Mouse (Mus musculus) MEL (cell line): ENCODE measurements at regions not wholly inside any gene's neighbourhood (a gene's known extent, or its start where the extent isn't known, plus 50 kb on each side); places are given as distances from the start of the nearest gene placed in this dataset.

Experiments
- DNase-seq: peaks from one replicate; pipeline ENCODE4 v3.0.0; 2011; ENCODE audit warnings: low read depth, low spot score
- H3K27ac ChIP-seq: 2 replicates; pipeline ENCODE4 v1.5.1; 2012; ENCODE audit warnings: low read depth, mild to moderate bottlenecking, control low read depth, low read length, moderate library complexity; ENCODE audit not compliant: control insufficient read depth
- H3K27me3 ChIP-seq, 2 experiments: fragments of 150-350 bp in 1 of 2; sonication (generic) in 1 of 2; 2 replicates each; pipeline ENCODE4 v1.6.1; 2012; ENCODE audit warnings: low read length in 2 of 2, mild to moderate bottlenecking in 2 of 2, improper control_type of control experiment in 1 of 2, moderate library complexity in 1 of 2; ENCODE audit not compliant: insufficient read depth in 2 of 2, control insufficient read depth in 1 of 2
- H3K36me3 ChIP-seq, 2 experiments: 2 replicates each; pipeline ENCODE4 v1.6.1; 2012 to 2014; ENCODE audit warnings: low read length in 2 of 2, improper control_type of control experiment in 1 of 2, inconsistent platforms in 1 of 2, mild to moderate bottlenecking in 1 of 2; ENCODE audit not compliant: insufficient read depth in 2 of 2, control insufficient read depth in 1 of 2
- H3K4me1 ChIP-seq, 2 experiments: fragments of 150-350 bp in 1 of 2; sonication (generic) in 1 of 2; 2 replicates each; pipeline ENCODE4 v1.6.1; 2012; ENCODE audit warnings: low read length in 2 of 2, improper control_type of control experiment in 1 of 2, mild to moderate bottlenecking in 1 of 2; ENCODE audit not compliant: insufficient read depth in 2 of 2, control insufficient read depth in 1 of 2
- H3K4me3 ChIP-seq, 2 experiments: fragments of 150-350 bp in 1 of 2; sonication (generic) in 1 of 2; 2 replicates each; pipeline ENCODE4 v1.5.1; 2012; ENCODE audit warnings: low read depth in 2 of 2, low read length in 2 of 2, mild to moderate bottlenecking in 2 of 2, moderate library complexity in 2 of 2, control low read depth in 1 of 2, improper control_type of control experiment in 1 of 2; ENCODE audit not compliant: control insufficient read depth in 1 of 2, insufficient read depth in 1 of 2
- H3K79me2 ChIP-seq: 2 replicates; pipeline ENCODE4 v1.6.1; 2012; ENCODE audit warnings: mild to moderate bottlenecking, low read length, moderate library complexity; ENCODE audit not compliant: control insufficient read depth, poor library complexity, insufficient read depth
- H3K9ac ChIP-seq: 2 replicates; pipeline ENCODE4 v1.6.1; 2012; ENCODE audit warnings: low read depth, mild to moderate bottlenecking, control low read depth, low read length, moderate library complexity; ENCODE audit not compliant: control insufficient read depth, poor library complexity, severe bottlenecking
- H3K9me3 ChIP-seq: fragments of 150-350 bp; sonication (generic); replicated peaks from 2 replicates; pipeline ENCODE4 v1.6.1; 2012; ENCODE audit warnings: mild to moderate bottlenecking, low read length, improper control_type of control experiment, moderate library complexity; ENCODE audit not compliant: insufficient read depth
- BHLHE40 ChIP-seq: IDR thresholded peaks from 2 replicates; pipeline ENCODE4 v1.6.1; 2012; ENCODE audit warnings: low read depth, mild to moderate bottlenecking, inconsistent platforms, low read length, improper control_type of control experiment, borderline replicate concordance
- CHD1 ChIP-seq: IDR thresholded peaks from 2 replicates; pipeline ENCODE4 v1.6.1; 2012; ENCODE audit warnings: low read depth, mild to moderate bottlenecking, inconsistent platforms, low read length, improper control_type of control experiment
- CTCF ChIP-seq, 3 experiments: IDR thresholded peaks in 2 of 3; conservative IDR thresholded peaks in 1 of 3; 2 replicates each; pipeline ENCODE4 v1.5.1; 2011 to 2012; ENCODE audit warnings: low read length in 3 of 3, low read depth in 2 of 3, mild to moderate bottlenecking in 2 of 3, improper control_type of control experiment in 1 of 3, inconsistent platforms in 1 of 3, mixed read lengths in 1 of 3, moderate library complexity in 1 of 3; ENCODE audit not compliant: control insufficient read depth in 1 of 3, insufficient read depth in 1 of 3, poor library complexity in 1 of 3, severe bottlenecking in 1 of 3
- E2F4 ChIP-seq: IDR thresholded peaks from 2 replicates; pipeline ENCODE4 v1.6.1; 2011; ENCODE audit warnings: low read depth, low read length, improper control_type of control experiment, borderline replicate concordance
- ELF1 ChIP-seq: IDR thresholded peaks from 2 replicates; pipeline ENCODE4 v1.6.1; 2014; ENCODE audit warnings: low read depth, mild to moderate bottlenecking, inconsistent platforms, low read length, improper control_type of control experiment, moderate library complexity
- EP300 ChIP-seq, 2 experiments: IDR thresholded peaks; 2 replicates each; pipeline ENCODE4 v1.6.1; 2011; ENCODE audit warnings: improper control_type of control experiment in 2 of 2, low read length in 2 of 2, low read depth in 1 of 2, mild to moderate bottlenecking in 1 of 2
- ETS1 ChIP-seq: IDR thresholded peaks from 2 replicates; pipeline ENCODE4 v1.6.1; 2012; ENCODE audit warnings: low read depth, mild to moderate bottlenecking, inconsistent platforms, low read length, improper control_type of control experiment, moderate library complexity
- GABPA ChIP-seq: IDR thresholded peaks from 2 replicates; pipeline ENCODE4 v1.6.1; 2012; ENCODE audit warnings: low read depth, mild to moderate bottlenecking, inconsistent platforms, low read length, improper control_type of control experiment, moderate library complexity
- GATA1 ChIP-seq: IDR thresholded peaks from 2 replicates; pipeline ENCODE4 v1.6.1; 2011; ENCODE audit warnings: low read depth, low read length, improper control_type of control experiment
- HCFC1 ChIP-seq: IDR thresholded peaks from 2 replicates; pipeline ENCODE4 v1.6.1; 2012; ENCODE audit warnings: low read depth, mild to moderate bottlenecking, inconsistent platforms, low read length, improper control_type of control experiment, moderate library complexity
- JUND ChIP-seq: IDR thresholded peaks from 2 replicates; pipeline ENCODE4 v1.6.1; 2011; ENCODE audit warnings: low read depth, mild to moderate bottlenecking, improper control_type of control experiment, low read length
- MAFK ChIP-seq: IDR thresholded peaks from 2 replicates; pipeline ENCODE4 v1.6.1; 2011; ENCODE audit warnings: low read depth, mild to moderate bottlenecking, low read length, improper control_type of control experiment, borderline replicate concordance
- MAX ChIP-seq: IDR thresholded peaks from 2 replicates; pipeline ENCODE4 v1.6.1; 2011; ENCODE audit warnings: low read length, improper control_type of control experiment
- MAZ ChIP-seq: IDR thresholded peaks from 2 replicates; pipeline ENCODE4 v1.6.1; 2012; ENCODE audit warnings: low read depth, mild to moderate bottlenecking, inconsistent platforms, low read length, improper control_type of control experiment
- MEF2A ChIP-seq: IDR thresholded peaks from 2 replicates; pipeline ENCODE4 v1.6.1; 2014; ENCODE audit warnings: low read depth, mild to moderate bottlenecking, inconsistent platforms, low read length, improper control_type of control experiment; ENCODE audit not compliant: poor library complexity, insufficient replicate concordance, severe bottlenecking; ENCODE audit errors: extremely low read depth
- MXI1 ChIP-seq: IDR thresholded peaks from 2 replicates; pipeline ENCODE4 v1.6.1; 2011; ENCODE audit warnings: mild to moderate bottlenecking, low read depth, low read length, improper control_type of control experiment
- MYB ChIP-seq: IDR thresholded peaks from 2 replicates; pipeline ENCODE4 v1.6.1; 2011; ENCODE audit warnings: mild to moderate bottlenecking, low read depth, low read length, improper control_type of control experiment
- MYC ChIP-seq: IDR thresholded peaks from 2 replicates; pipeline ENCODE4 v1.6.1; 2011; ENCODE audit warnings: low read depth, mild to moderate bottlenecking, low read length, improper control_type of control experiment, moderate library complexity
- NELFE ChIP-seq: IDR thresholded peaks from 2 replicates; pipeline ENCODE4 v1.6.1; 2011; ENCODE audit warnings: low read depth, low read length, improper control_type of control experiment
- NRF1 ChIP-seq: IDR thresholded peaks from 2 replicates; pipeline ENCODE4 v1.6.1; 2014; ENCODE audit warnings: low read depth, mild to moderate bottlenecking, inconsistent platforms, low read length, improper control_type of control experiment, moderate library complexity; ENCODE audit not compliant: poor library complexity, insufficient read depth, severe bottlenecking
- POLR2A ChIP-seq, 2 experiments: IDR thresholded peaks; 2 replicates each; pipeline ENCODE4 v1.6.1; 2011 to 2012; ENCODE audit warnings: low read length in 2 of 2, mild to moderate bottlenecking in 2 of 2, control low read depth in 1 of 2, improper control_type of control experiment in 1 of 2, low read depth in 1 of 2, moderate library complexity in 1 of 2; ENCODE audit not compliant: control insufficient read depth in 1 of 2, insufficient read depth in 1 of 2, poor library complexity in 1 of 2
- POLR2AphosphoS2 ChIP-seq: IDR thresholded peaks from 2 replicates; pipeline ENCODE4 v1.6.1; 2011; ENCODE audit warnings: low read length, improper control_type of control experiment
- RAD21 ChIP-seq: IDR thresholded peaks from 2 replicates; pipeline ENCODE4 v1.6.1; 2011; ENCODE audit warnings: mild to moderate bottlenecking, low read depth, low read length, improper control_type of control experiment
- SMC3 ChIP-seq: IDR thresholded peaks from 2 replicates; pipeline ENCODE4 v1.6.1; 2011; ENCODE audit warnings: low read depth, low read length, improper control_type of control experiment
- TAL1 ChIP-seq: IDR thresholded peaks from 2 replicates; pipeline ENCODE4 v1.6.1; 2012; ENCODE audit warnings: mild to moderate bottlenecking, inconsistent platforms, low read length, moderate library complexity, mixed read lengths
- TBP ChIP-seq: IDR thresholded peaks from 2 replicates; pipeline ENCODE4 v1.8.0; 2011; ENCODE audit warnings: low read depth, low read length, improper control_type of control experiment
- UBTF ChIP-seq: IDR thresholded peaks from 2 replicates; pipeline ENCODE4 v1.6.1; 2012; ENCODE audit warnings: low read depth, mild to moderate bottlenecking, inconsistent platforms, low read length, improper control_type of control experiment, moderate library complexity, borderline replicate concordance; ENCODE audit not compliant: insufficient read depth
- USF1 ChIP-seq: IDR thresholded peaks from 2 replicates; pipeline ENCODE4 v1.6.1; 2014; ENCODE audit warnings: low read depth, mild to moderate bottlenecking, inconsistent platforms, low read length, improper control_type of control experiment, moderate library complexity
- USF2 ChIP-seq, 2 experiments: IDR thresholded peaks; 2 replicates each; pipeline ENCODE4 v1.6.1; 2011 to 2012; ENCODE audit warnings: improper control_type of control experiment in 2 of 2, low read length in 2 of 2, borderline replicate concordance in 1 of 2, inconsistent platforms in 1 of 2, low read depth in 1 of 2, mild to moderate bottlenecking in 1 of 2; ENCODE audit not compliant: insufficient read depth in 1 of 2
- ZC3H11A ChIP-seq: IDR thresholded peaks from 2 replicates; pipeline ENCODE4 v1.6.1; 2012; ENCODE audit warnings: low read depth, mild to moderate bottlenecking, inconsistent platforms, low read length, improper control_type of control experiment
- ZKSCAN1 ChIP-seq: IDR thresholded peaks from 2 replicates; pipeline ENCODE4 v1.6.1; 2012; ENCODE audit warnings: low read depth, mild to moderate bottlenecking, inconsistent platforms, low read length, improper control_type of control experiment, moderate library complexity
- ZMIZ1 ChIP-seq: IDR thresholded peaks from 2 replicates; pipeline ENCODE4 v1.6.1; 2012; ENCODE audit warnings: low read depth, mild to moderate bottlenecking, inconsistent platforms, low read length, improper control_type of control experiment, moderate library complexity
- ZNF384 ChIP-seq: IDR thresholded peaks from 2 replicates; pipeline ENCODE4 v1.6.1; 2012; ENCODE audit warnings: low read depth, mild to moderate bottlenecking, inconsistent platforms, low read length, improper control_type of control experiment

DNA sequence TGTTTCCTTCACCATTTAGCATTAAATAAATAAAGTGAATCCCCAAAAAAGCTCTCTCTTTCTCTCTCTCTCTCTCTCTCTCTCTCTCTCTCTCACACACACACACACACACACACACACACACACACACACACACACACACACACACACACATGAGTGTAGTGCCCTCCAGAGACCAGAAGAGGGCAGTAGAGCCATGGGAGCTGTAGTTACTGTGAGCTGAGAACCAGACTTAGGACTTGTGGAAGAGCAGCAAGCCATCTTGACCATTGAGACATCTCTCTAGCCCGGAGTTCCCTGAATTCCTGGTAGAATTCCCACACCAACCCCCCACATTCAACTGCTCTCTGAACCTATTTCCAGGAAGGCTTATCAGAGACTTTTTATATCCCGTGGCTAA, 190.3 kb downstream of the Rplp1 start:
- 0 out of 4 replicates have a peak, but pooled peaks cover 0 to 6% of the 10 kb centered on the region in 2 experiments for H3K4me1 ChIP-seq
- no peak overlapping the region for H3K27ac ChIP-seq

DNA sequence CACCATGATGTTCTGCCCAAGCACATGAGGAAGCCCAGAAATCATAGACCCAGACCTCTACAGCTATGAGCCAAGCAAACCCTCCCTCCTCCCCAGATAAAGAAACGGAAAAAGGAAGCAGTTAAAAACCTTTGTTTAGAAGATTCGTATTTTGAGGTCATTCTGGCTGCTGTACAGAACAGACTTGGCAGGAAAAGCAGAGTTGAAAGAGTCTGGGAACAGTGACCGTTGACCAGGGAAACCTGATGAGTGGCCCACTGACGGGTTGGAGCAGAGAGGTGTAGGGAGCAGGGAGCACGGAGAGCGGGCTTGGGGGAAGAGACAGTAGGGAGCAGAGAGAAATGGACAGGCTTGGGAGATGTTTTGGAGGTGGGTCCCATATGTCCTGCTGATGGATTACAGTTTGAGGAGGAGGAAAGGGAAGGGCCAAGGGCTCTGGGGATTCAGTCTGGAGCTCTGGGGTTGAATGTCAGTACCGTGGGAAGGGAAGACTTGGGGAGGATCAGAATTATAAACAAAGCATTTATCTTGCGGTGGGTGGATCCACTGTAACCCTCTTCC, 191.2 kb downstream of the Rplp1 start:
- no peaks in the 10 kb centered on the region for H3K79me2 ChIP-seq
- DNase-seq: no peak
- H3K9ac ChIP-seq: no peak overlapping the region
- no peak overlapping the region for H3K27ac ChIP-seq
- no peaks in the 10 kb centered on the region for H3K36me3 ChIP-seq
- peaks cover 8 to 14% of the 10 kb centered on the region in 2 experiments for H3K27me3 ChIP-seq
- H3K9me3 ChIP-seq: no peaks in the 10 kb centered on the region
- H3K4me3 ChIP-seq: no peak overlapping the region
- 0 out of 2 replicates have a peak, but pooled peaks have one; percentile 10 for TF ChIP-seq GATA1
- TF ChIP-seq EP300 (IDR thresholded peaks at IDR 0.05; ENCODE audit: low read depth in 1 of 2, low read length in 2 of 2): peak in 1 of 2 experiments; percentile 38; a peak in 1 of 4 replicates
- no peak for TF ChIP-seq MAX
- 0 out of 4 replicates have a peak, but pooled peaks cover 0 to 6% of the 10 kb centered on the region in 2 experiments for H3K4me1 ChIP-seq

More for the DNA sequence above, 190.3 kb downstream of the Rplp1 start:
- H3K36me3 ChIP-seq: no peaks in the 10 kb centered on the region
- H3K79me2 ChIP-seq: no peaks in the 10 kb centered on the region
- no peaks in the 10 kb centered on the region for H3K9me3 ChIP-seq
- no peak for TF ChIP-seq MAX
- TF ChIP-seq MAZ: no peak
- peak; percentile 44 to 58 (median 54); a peak in 5 of 6 replicates for TF ChIP-seq CTCF (IDR thresholded peaks at IDR 0.05 in 2 of 3, conservative IDR thresholded peaks at IDR 0.05 in 1 of 3; ENCODE audit: control insufficient read depth in 1 of 3, insufficient read depth in 1 of 3, low read depth in 2 of 3, low read length in 3 of 3, poor library complexity in 1 of 3, severe bottlenecking in 1 of 3)
- no peak for TF ChIP-seq USF2 (IDR thresholded peaks at IDR 0.05; ENCODE audit: borderline replicate concordance in 1 of 2, insufficient read depth in 1 of 2, low read depth in 1 of 2, low read length in 2 of 2)
- TF ChIP-seq POLR2AphosphoS2: no peak
- TF ChIP-seq ETS1: no peak
- no peak for TF ChIP-seq ZMIZ1
- TF ChIP-seq RAD21: peak; percentile 39
- TF ChIP-seq ZKSCAN1: no peak
- TF ChIP-seq NRF1: no peak
- TF ChIP-seq ZC3H11A: peak; percentile 24; the same call in 1 of the 2 replicates
- no peak for TF ChIP-seq MYC
- no peak for TF ChIP-seq UBTF
- no peak for TF ChIP-seq E2F4
- TF ChIP-seq TAL1: no peak
- no peak for TF ChIP-seq NELFE
- no peak for TF ChIP-seq MXI1
- TF ChIP-seq MAFK: no peak
- no peak for TF ChIP-seq MYB
- no peak for TF ChIP-seq TBP
- TF ChIP-seq SMC3: peak; percentile 41
- TF ChIP-seq GABPA: no peak
- TF ChIP-seq JUND: no peak
- TF ChIP-seq MEF2A: no peak
- no peak for TF ChIP-seq EP300 (IDR thresholded peaks at IDR 0.05; ENCODE audit: low read depth in 1 of 2, low read length in 2 of 2)
- no peak for TF ChIP-seq BHLHE40
- TF ChIP-seq POLR2A (IDR thresholded peaks at IDR 0.05; ENCODE audit: control insufficient read depth in 1 of 2, insufficient read depth in 1 of 2, low read depth in 1 of 2, low read length in 2 of 2, poor library complexity in 1 of 2): no peak
- TF ChIP-seq ZNF384: no peak
- TF ChIP-seq HCFC1: no peak
- no peak for TF ChIP-seq ELF1
- TF ChIP-seq USF1: no peak
- no peak for TF ChIP-seq CHD1
- no peak overlapping the region for H3K9ac ChIP-seq
- H3K27me3 ChIP-seq: peaks cover 4 to 11% of the 10 kb centered on the region in 2 experiments
- H3K4me3 ChIP-seq: no peak overlapping the region
- peak; percentile 42 for DNase-seq
